Mouse (Mus musculus): ENCODE results near the gene Bcl11a. TPM values are rescaled to one million over a fixed set of nuclear protein-coding genes. Genes with fewer than 3 reads are reported as not detected.

Gene Bcl11a
- polyA plus RNA-seq, 1 experiment from 2014 or later = 66.0 TPM

GRCm38 (mm10) chr11:24174161-24174792, 96.4 kb downstream of the Bcl11a start:
- no peak for ATAC-seq (ENCODE audit: low FRiP score, low read depth)
- no peaks in the 10 kb centered on the region for H3K9me3 ChIP-seq
- H3K9ac ChIP-seq (replicated peaks) = no peak overlapping the region
- no peak overlapping the region for H3K27ac ChIP-seq (replicated peaks)
- no peaks in the 10 kb centered on the region for H3K27me3 ChIP-seq
- H3K4me3 ChIP-seq = no peak overlapping the region
- H3K4me2 ChIP-seq (replicated peaks) = no peak overlapping the region
- 83% methylated on average over 2 of the region's 2 CpGs for WGBS
- no peaks in the 10 kb centered on the region for H3K4me1 ChIP-seq
- peaks cover 10% of the 10 kb centered on the region; the same call in 1 of the 2 replicates for H3K36me3 ChIP-seq

GRCm38 (mm10) chr11:24177458-24177857, 99.6 kb downstream of the Bcl11a start:
- H3K4me2 ChIP-seq (replicated peaks) = no peak overlapping the region
- peaks cover 6% of the 10 kb centered on the region; the same call in 1 of the 2 replicates for H3K4me1 ChIP-seq
- H3K9me3 ChIP-seq = no peaks in the 10 kb centered on the region
- no peaks in the 10 kb centered on the region for H3K27me3 ChIP-seq
- no peak overlapping the region for H3K9ac ChIP-seq (replicated peaks)
- H3K4me3 ChIP-seq = no peak overlapping the region
- no peak overlapping the region for H3K27ac ChIP-seq (replicated peaks)
- ATAC-seq (ENCODE audit: low FRiP score, low read depth) = no peak
- peaks cover 7% of the 10 kb centered on the region; the same call in 1 of the 2 replicates for H3K36me3 ChIP-seq
- WGBS = 90% methylated on average over 4 of the region's 4 CpGs

- Histone ChIP-seq H3K9ac (replicated peaks) (no peak overlapping the region), H3K9me3 (no peaks in the 10 kb centered on the region), H3K4me3 (no peak overlapping the region), H3K27me3 (no peaks in the 10 kb centered on the region), H3K27ac (replicated peaks) (no peak overlapping the region), H3K36me3 (no peaks in the 10 kb centered on the region), H3K4me1 (peaks cover 6% of the 10 kb centered on the region; the same call in 1 of the 2 replicates), H3K4me2 (replicated peaks) (no peak overlapping the region)
- WGBS = 93% methylated on average over 6 of the region's 6 CpGs
- no peak for ATAC-seq (ENCODE audit: low FRiP score, low read depth)
Observed at GRCm38 (mm10) chr11:24178823-24179476, 101.1 kb downstream of the Bcl11a start.

- Histone ChIP-seq H3K4me3 (no peak overlapping the region), H3K9ac (replicated peaks) (no peak overlapping the region), H3K9me3 (no peaks in the 10 kb centered on the region), H3K4me1 (peaks cover 6% of the 10 kb centered on the region; the same call in 1 of the 2 replicates), H3K27ac (replicated peaks) (no peak overlapping the region), H3K36me3 (no peaks in the 10 kb centered on the region), H3K4me2 (replicated peaks) (no peak overlapping the region), H3K27me3 (no peaks in the 10 kb centered on the region)
- no peak for ATAC-seq (ENCODE audit: low FRiP score, low read depth)
- WGBS = 35% methylated on average over 7 of the region's 7 CpGs
Observed at GRCm38 (mm10) chr11:24180040-24180439, 102.2 kb downstream of the Bcl11a start.

GRCm38 (mm10) chr11:24183501-24183900, 105.6 kb downstream of the Bcl11a start:
- no peak overlapping the region for H3K4me2 ChIP-seq (replicated peaks)
- ATAC-seq (ENCODE audit: low FRiP score, low read depth) = no peak
- no peaks in the 10 kb centered on the region for H3K36me3 ChIP-seq
- H3K9me3 ChIP-seq = no peaks in the 10 kb centered on the region
- no peaks in the 10 kb centered on the region for H3K27me3 ChIP-seq
- H3K4me3 ChIP-seq = no peak overlapping the region
- H3K27ac ChIP-seq (replicated peaks) = no peak overlapping the region
- H3K9ac ChIP-seq (replicated peaks) = no peak overlapping the region
- H3K4me1 ChIP-seq = peaks cover 6% of the 10 kb centered on the region; the same call in 1 of the 2 replicates
- WGBS = 94% methylated on average over 7 of the region's 7 CpGs

- Histone ChIP-seq H3K27me3 (no peaks in the 10 kb centered on the region), H3K4me3 (no peak overlapping the region), H3K9ac (replicated peaks) (no peak overlapping the region), H3K27ac (replicated peaks) (no peak overlapping the region), H3K4me1 (peaks cover 5% of the 10 kb centered on the region; the same call in 1 of the 2 replicates), H3K36me3 (no peaks in the 10 kb centered on the region), H3K4me2 (replicated peaks) (no peak overlapping the region), H3K9me3 (no peaks in the 10 kb centered on the region)
- ATAC-seq (ENCODE audit: low FRiP score, low read depth) = no peak
- WGBS = 81% methylated on average over 5 of the region's 5 CpGs
Observed at GRCm38 (mm10) chr11:24184932-24185331, 107.1 kb downstream of the Bcl11a start.

GRCm38 (mm10) chr11:24190411-24190810, 112.6 kb downstream of the Bcl11a start:
- ATAC-seq (ENCODE audit: low FRiP score, low read depth) = no peak
- Histone ChIP-seq H3K9ac (replicated peaks) (no peak overlapping the region), H3K36me3 (no peaks in the 10 kb centered on the region), H3K9me3 (no peaks in the 10 kb centered on the region), H3K27me3 (no peaks in the 10 kb centered on the region; the same call in 1 of the 2 replicates), H3K4me2 (replicated peaks) (no peak overlapping the region), H3K4me3 (no peak overlapping the region), H3K27ac (replicated peaks) (no peak overlapping the region), H3K4me1 (no peaks in the 10 kb centered on the region)
- 83% methylated on average over 3 of the region's 3 CpGs for WGBS

GRCm38 (mm10) chr11:24196460-24197190, 118.8 kb downstream of the Bcl11a start:
- H3K4me2 ChIP-seq (replicated peaks) = no peak overlapping the region
- H3K36me3 ChIP-seq = no peaks in the 10 kb centered on the region
- H3K27ac ChIP-seq (replicated peaks) = no peak overlapping the region
- WGBS = 76% methylated on average over 4 of the region's 4 CpGs
- H3K27me3 ChIP-seq = no peaks in the 10 kb centered on the region; the same call in 1 of the 2 replicates
- H3K4me1 ChIP-seq = 0 out of 2 replicates have a peak, but pooled peaks cover 5% of the 10 kb centered on the region
- ATAC-seq (ENCODE audit: low FRiP score, low read depth) = no peak
- H3K9ac ChIP-seq (replicated peaks) = no peak overlapping the region
- no peak overlapping the region for H3K4me3 ChIP-seq
- no peaks in the 10 kb centered on the region for H3K9me3 ChIP-seq

- H3K4me1 ChIP-seq = peaks cover 11% of the 10 kb centered on the region
- no peak overlapping the region for H3K27ac ChIP-seq (replicated peaks)
- H3K9me3 ChIP-seq = no peaks in the 10 kb centered on the region
- no peaks in the 10 kb centered on the region; the same call in 1 of the 2 replicates for H3K27me3 ChIP-seq
- H3K4me2 ChIP-seq (replicated peaks) = no peak overlapping the region
- H3K9ac ChIP-seq (replicated peaks) = no peak overlapping the region
- H3K4me3 ChIP-seq = no peak overlapping the region
- H3K36me3 ChIP-seq = no peaks in the 10 kb centered on the region
- ATAC-seq (ENCODE audit: low FRiP score, low read depth) = 0 out of 2 replicates have a peak, but pooled peaks have one; percentile 23
- 66% methylated on average over 1 of the region's 1 CpGs for WGBS
Observed at GRCm38 (mm10) chr11:24197424-24197823, 119.6 kb downstream of the Bcl11a start.

GRCm38 (mm10) chr11:24199560-24199959, 121.7 kb downstream of the Bcl11a start:
- no peak overlapping the region for H3K27ac ChIP-seq (replicated peaks)
- peaks cover 4% of the 10 kb centered on the region; the same call in 1 of the 2 replicates for H3K27me3 ChIP-seq
- ATAC-seq (ENCODE audit: low FRiP score, low read depth) = no peak
- no peaks in the 10 kb centered on the region for H3K36me3 ChIP-seq
- no peak overlapping the region for H3K4me3 ChIP-seq
- 92% methylated on average over 3 of the region's 3 CpGs for WGBS
- H3K9ac ChIP-seq (replicated peaks) = no peak overlapping the region
- H3K9me3 ChIP-seq = no peaks in the 10 kb centered on the region
- H3K4me2 ChIP-seq (replicated peaks) = no peak overlapping the region
- H3K4me1 ChIP-seq = peaks cover 22% of the 10 kb centered on the region

GRCm38 (mm10) chr11:24200310-24200709, 122.5 kb downstream of the Bcl11a start:
- Histone ChIP-seq H3K4me1 (peaks cover 22% of the 10 kb centered on the region), H3K27me3 (peaks cover 6% of the 10 kb centered on the region; the same call in 1 of the 2 replicates)
- 80% methylated on average over 5 of the region's 5 CpGs for whole genome bisulfite sequencing

GRCm38 (mm10) chr11:24201223-24201622, 123.4 kb downstream of the Bcl11a start:
- no peaks in the 10 kb centered on the region for H3K9me3 ChIP-seq
- peaks cover 22% of the 10 kb centered on the region for H3K4me1 ChIP-seq
- H3K9ac ChIP-seq (replicated peaks) = no peak overlapping the region
- no peak for ATAC-seq (ENCODE audit: low FRiP score, low read depth)
- no peak overlapping the region for H3K4me2 ChIP-seq (replicated peaks)
- H3K36me3 ChIP-seq = no peaks in the 10 kb centered on the region
- no peak overlapping the region for H3K4me3 ChIP-seq
- no peak overlapping the region for H3K27ac ChIP-seq (replicated peaks)
- WGBS = 69% methylated on average over 4 of the region's 4 CpGs
- H3K27me3 ChIP-seq = peaks cover 6% of the 10 kb centered on the region; the same call in 1 of the 2 replicates

More at GRCm38 (mm10) chr11:24200310-24200709, 122.5 kb downstream of the Bcl11a start:
- Histone ChIP-seq H3K36me3 (no peaks in the 10 kb centered on the region), H3K9me3 (no peaks in the 10 kb centered on the region), H3K4me2 (replicated peaks) (no peak overlapping the region), H3K4me3 (no peak overlapping the region), H3K27ac (replicated peaks) (no peak overlapping the region), H3K9ac (replicated peaks) (no peak overlapping the region)
- ATAC-seq (ENCODE audit: low FRiP score, low read depth) = no peak

Data from midbrain, embryonic 12.5 days (tissue).